Mouse (Mus musculus) stomach, postnatal 0 days (tissue): Measurements from ENCODE around the gene Map2k4.

Experiments
- CTCF ChIP-seq: IDR thresholded peaks from 2 replicates; pipeline ENCODE4 v1.5.1; 2016; ENCODE audit warnings: antibody characterized with exemption, low read depth, mild to moderate bottlenecking, moderate library complexity
- EP300 ChIP-seq: optimal IDR thresholded peaks from 2 replicates; pipeline ENCODE3; 2016; ENCODE audit warnings: antibody characterized with exemption

- no peak for TF ChIP-seq CTCF
- TF ChIP-seq EP300: no peak
These were observed 64.4 kb downstream of the Map2k4 start for GRCm38 (mm10) chr11:65723715-65724114.
